Mouse (Mus musculus) brain, embryonic 18.5 days (tissue): Measurements from ENCODE around the gene Hrasls5.
A peak's percentile ranks its signal among the peaks of the same experiment; 100 is the strongest.

Experiments
- DNase-seq: peaks from one replicate; pipeline ENCODE4 v3.0.0-alpha.2; 2012; ENCODE audit warnings: low read depth, low spot score

Hrasls5 gene

GRCm38 (mm10) chr19:7606801-7607689, 5.3 kb upstream of the Hrasls5 start, which contains the start of gene Lgals12:
TSS of gene Lgals12 (minus strand) at chr19:7607193.
- no peak for DNase-seq

GRCm38 (mm10) chr19:7607690-7608201, 4.6 kb upstream of the Hrasls5 start:
- DNase-seq: no peak

DNA sequence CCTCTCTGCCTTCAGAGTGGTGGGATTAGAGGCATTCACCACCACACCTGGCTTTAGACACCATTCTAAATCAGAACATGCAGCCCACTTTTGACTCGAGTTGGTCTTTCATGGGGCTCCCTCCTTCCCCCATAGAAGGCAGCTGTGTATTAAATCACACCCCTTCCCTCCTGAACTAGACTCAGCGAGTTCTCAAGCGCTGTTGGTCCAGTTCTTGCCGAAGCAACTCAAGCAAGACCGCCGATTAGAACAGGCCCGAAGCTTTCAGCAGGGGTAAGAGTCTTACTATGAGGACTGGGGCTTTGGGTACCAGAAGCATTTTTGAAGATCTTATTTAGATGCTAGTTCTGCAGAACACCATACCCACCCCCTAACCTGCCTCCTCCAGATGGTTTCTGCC, 810 bp downstream of the Hrasls5 start:
- DNase-seq: no peak

GRCm38 (mm10) chr19:7616231-7616930, 4.0 kb downstream of the Hrasls5 start:
- DNase-seq: no peak

DNA sequence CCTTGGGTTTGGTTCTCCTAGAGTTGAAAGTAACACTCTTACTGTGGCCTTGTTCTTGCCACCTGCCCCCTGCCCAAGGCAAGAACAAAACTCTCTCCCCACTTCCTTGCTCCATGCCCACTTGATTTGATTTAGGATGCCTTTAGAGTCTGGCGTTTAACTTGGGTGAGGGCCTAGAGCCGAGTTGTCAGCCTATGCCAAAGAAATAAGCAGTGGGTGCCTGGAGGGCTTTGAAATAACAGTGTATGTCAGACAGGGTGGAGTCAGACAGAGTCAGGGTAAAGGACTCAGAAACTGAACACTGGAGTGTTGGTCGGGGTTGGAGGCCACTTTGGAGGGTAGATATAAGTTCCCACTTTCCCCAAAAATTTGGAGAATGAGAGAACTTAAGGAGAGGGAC, 4.7 kb downstream of the Hrasls5 start:
- DNase-seq: no peak

DNA sequence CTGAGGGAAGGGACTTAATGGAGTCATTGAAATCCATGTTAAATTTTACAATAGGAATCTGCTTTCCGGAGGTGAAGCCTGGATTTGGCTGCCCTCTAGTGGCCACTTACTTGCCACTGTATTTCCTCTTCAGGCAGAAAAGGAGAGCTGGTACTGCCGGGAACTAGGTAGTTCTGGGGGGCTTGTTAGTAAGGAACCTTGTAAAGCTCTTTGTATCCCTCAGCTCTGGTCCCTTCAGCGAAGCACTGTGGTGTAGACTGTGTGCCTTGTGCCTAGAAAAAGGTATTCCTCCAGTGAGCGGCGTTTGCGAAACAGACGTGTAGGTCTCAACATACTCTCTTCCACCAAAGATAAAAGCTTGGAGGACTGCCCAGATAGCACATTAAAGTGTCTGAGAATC, 5.4 kb downstream of the Hrasls5 start:
- peak; percentile 37 for DNase-seq

DNA sequence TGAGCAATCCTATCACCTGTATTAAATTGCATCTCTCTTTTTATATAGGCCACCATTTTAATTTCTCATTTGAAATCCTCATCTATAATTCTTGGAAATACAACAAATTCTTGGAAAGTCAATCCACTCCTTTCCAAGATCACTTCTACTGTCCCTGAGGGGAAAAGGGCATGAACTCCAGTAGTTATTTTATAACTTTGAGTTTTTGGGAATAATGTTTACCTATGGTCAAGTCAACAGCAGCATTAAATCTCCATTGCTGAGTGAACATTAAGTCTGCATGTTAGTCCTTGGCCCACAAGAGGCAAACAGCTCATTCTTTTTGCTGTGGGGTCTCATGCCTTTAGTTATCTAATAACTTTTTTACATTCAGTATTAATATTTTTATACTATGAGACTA, 20.7 kb downstream of the Hrasls5 start:
- DNase-seq: no peak

DNA sequence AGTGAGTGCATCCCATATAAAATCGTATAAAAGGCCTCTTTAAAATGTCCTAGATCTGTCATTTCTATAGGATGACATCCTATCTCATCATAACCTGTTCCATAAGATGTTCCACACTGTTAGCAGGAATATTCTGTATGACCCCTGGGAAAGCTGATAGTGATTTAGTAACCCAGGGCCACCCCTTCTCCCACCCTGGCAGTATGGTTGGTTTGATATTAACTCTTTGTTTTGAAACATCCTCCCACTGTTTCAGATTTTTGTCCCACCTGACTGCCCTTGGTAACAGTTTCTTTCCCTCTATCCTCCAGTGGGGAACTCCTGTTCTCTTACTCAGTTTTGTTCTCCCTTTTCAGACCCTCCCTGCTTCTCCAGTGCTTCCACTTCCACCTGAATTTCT, 21.4 kb downstream of the Hrasls5 start:
- no peak for DNase-seq

GRCm38 (mm10) chr19:7648913-7649666, 36.7 kb downstream of the Hrasls5 start:
- no peak for DNase-seq

GRCm38 (mm10) chr19:7672033-7672432, 59.7 kb downstream of the Hrasls5 start:
- no peak for DNase-seq

- DNase-seq: no peak
Measured at GRCm38 (mm10) chr19:7687988-7688387, 75.6 kb downstream of the Hrasls5 start.
